Mouse (Mus musculus): ENCODE results near the gene Tead4. TPM values are rescaled to one million over a fixed set of nuclear protein-coding genes. Genes with fewer than 3 reads are reported as not detected.

Gene Tead4
- total RNA-seq, 2 experiments from 2014 or later = 18.8 to 20.5 TPM

GRCm38 (mm10) chr6:128179651-128180050 is 121.0 kb downstream of the Tead4 start:
- DNase-seq (ENCODE audit: low spot score in 2 of 2) = no peak

GRCm38 (mm10) chr6:128179247-128179646 is 121.4 kb downstream of the Tead4 start:
- no peak for DNase-seq (ENCODE audit: low spot score in 2 of 2)

- no peak for DNase-seq (ENCODE audit: low spot score in 2 of 2)
These were observed 121.9 kb downstream of the Tead4 start for GRCm38 (mm10) chr6:128178681-128179080.

Other genes starting within 250 kb of the Tead4 start
- 100 to 1,000 TPM; 151 to 194 TPM for gene Tspan9, start 157.2 kb downstream of the Tead4 start, total RNA-seq (2021)
- 10 to 100 TPM; 19.9 to 21.6 TPM for gene Tulp3, start 55.0 kb upstream of the Tead4 start, total RNA-seq (2021)
- gene Rhno1, start 62.1 kb upstream of the Tead4 start, total RNA-seq (2021) = 10 to 100 TPM; 24.0 to 24.7 TPM
- gene Foxm1, start 62.1 kb upstream of the Tead4 start, total RNA-seq (2021) = 10 to 100 TPM; 21.2 to 21.8 TPM
- gene Tex52, start 74.6 kb upstream of the Tead4 start, total RNA-seq (2021) = under 1 TPM in 1 of 2 experiments, not detected in 1; 0.34 TPM
- gene Gm44596, start 74.7 kb upstream of the Tead4 start, total RNA-seq (2021) = not detected
- 1 to 10 TPM; 2.6 to 3.7 TPM for gene Nrip2, start 98.5 kb upstream of the Tead4 start, total RNA-seq (2021)
- gene Itfg2, start 124.1 kb upstream of the Tead4 start, total RNA-seq (2021) = 10 to 100 TPM; 27.2 to 27.3 TPM
- gene Fkbp4, start 137.9 kb upstream of the Tead4 start, total RNA-seq (2021) = 100 to 1,000 TPM in 1 of 2 experiments, 10 to 100 TPM in 1; 98.2 to 107 TPM
- gene Pzp, start 225.9 kb upstream of the Tead4 start, total RNA-seq (2021) = 1 to 10 TPM in 1 of 2 experiments, under 1 TPM in 1; 0.69 to 6.6 TPM

Data from gastrocnemius, postnatal 4 days (tissue).